34 mouse cellular contexts compared by ENCODE assay signal in the genomic region with DNA sequence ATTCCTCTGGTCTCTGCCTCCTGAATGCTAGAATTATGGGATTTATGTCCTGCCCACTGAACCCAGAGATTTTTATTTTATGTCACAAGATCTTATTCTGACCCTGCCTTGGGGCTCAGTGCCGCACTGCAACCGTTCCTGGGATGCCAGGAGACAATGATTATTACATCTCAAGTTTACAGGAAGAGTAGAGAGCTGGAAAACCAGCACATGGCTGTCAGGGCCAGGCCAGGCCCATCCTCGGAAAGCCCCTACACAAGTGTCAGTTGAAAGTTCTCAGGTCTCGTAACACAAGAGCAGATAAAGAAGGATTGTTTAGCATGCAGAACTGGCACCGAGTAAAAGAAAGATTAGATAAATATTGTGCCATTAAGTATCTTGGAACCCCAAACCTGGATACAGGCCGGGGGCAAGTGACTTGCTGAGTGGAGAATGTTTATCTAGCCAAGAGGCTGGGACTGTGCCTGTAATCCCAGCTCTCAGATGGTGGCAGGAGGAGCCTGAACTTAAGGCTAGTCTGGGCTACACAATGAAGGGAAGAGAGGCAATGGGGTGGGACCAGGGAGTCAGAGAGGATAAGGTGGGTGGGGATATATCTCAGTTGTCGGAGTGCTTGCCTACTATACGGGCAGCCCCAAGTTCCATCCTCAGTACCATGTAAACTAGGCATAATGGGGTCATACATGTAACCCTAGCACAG.
DNase-seq lines count a peak whose midpoint lies in the region; ATAC-seq and TF ChIP-seq lines count a peak whose summit lies in the region.
"Had no signal": no experiment of that assay in that cellular context is flagged by ENCODE, and none has a peak within 500 bp of the region (broad histone marks: within the 10 kb centered on the region; RNA-seq: fewer than 3 reads in every experiment).

No protein-coding gene starts in this region.

- H3K27ac ChIP-seq in MEL (ENCODE audit: control insufficient read depth, low read depth, low read length): no peak overlapping the region
- no peak overlapping the region for H3K27ac ChIP-seq in liver, embryonic 12.5 days
- no peak overlapping the region for H3K27ac ChIP-seq in liver, postnatal 0 days (ENCODE audit: low read depth)
- H3K27ac ChIP-seq: embryonic facial prominence, embryonic 10.5 days; embryonic facial prominence, embryonic 15.5 days; heart, embryonic 13.5 days; hindbrain, embryonic 12.5 days; hindbrain, postnatal 0 days; intestine, embryonic 15.5 days; kidney, postnatal 0 days; limb, embryonic 10.5 days; limb, embryonic 15.5 days; midbrain, embryonic 15.5 days; neural tube, embryonic 15.5 days had no signal

- H3K4me2 ChIP-seq in liver, embryonic 12.5 days: 0 out of 2 replicates have a peak overlapping the region, but pooled peaks have one; percentile 6
- no peak overlapping the region for H3K4me2 ChIP-seq in liver, postnatal 0 days (ENCODE audit: low read depth, low read length)
- H3K4me2 ChIP-seq: embryonic facial prominence, embryonic 15.5 days; heart, embryonic 13.5 days; hindbrain, embryonic 12.5 days; intestine, embryonic 15.5 days; limb, embryonic 15.5 days; midbrain, embryonic 15.5 days; neural tube, embryonic 15.5 days had no signal

- peak; percentile 74 for ATAC-seq in liver, embryonic 12.5 days
- peak; percentile 33 for ATAC-seq in liver, postnatal 0 days
- ATAC-seq: forebrain, embryonic 14.5 days; hindbrain, postnatal 0 days; intestine, embryonic 15.5 days; midbrain, embryonic 15.5 days had no signal

- no peak for TF ChIP-seq CTCF in MEL (IDR thresholded peaks at IDR 0.05 in 2 of 3, conservative IDR thresholded peaks at IDR 0.05 in 1 of 3; ENCODE audit: control insufficient read depth in 1 of 3, insufficient read depth in 1 of 3, low read depth in 2 of 3, low read length in 3 of 3, poor library complexity in 1 of 3, severe bottlenecking in 1 of 3)
- no peak for TF ChIP-seq CTCF in liver, postnatal 0 days (IDR thresholded peaks at IDR 0.05; ENCODE audit: low read depth)

- no peak for TF ChIP-seq RAD21 in MEL (IDR thresholded peaks at IDR 0.05; ENCODE audit: low read depth, low read length)

- TF ChIP-seq POLR2A in MEL (IDR thresholded peaks at IDR 0.05; ENCODE audit: control insufficient read depth in 1 of 2, insufficient read depth in 1 of 2, low read depth in 1 of 2, low read length in 2 of 2, poor library complexity in 1 of 2): no peak

- WGBS in liver, embryonic 12.5 days (ENCODE audit: insufficient replicate concordance): 46% methylated on average over 8 of the region's 8 CpGs
- WGBS in liver, postnatal 0 days (ENCODE audit: insufficient replicate concordance): 60% methylated on average over 8 of the region's 8 CpGs

- DNase-seq in MEL (ENCODE audit: low read depth, low spot score): no peak
- peak; percentile 23 for DNase-seq in c-Kit-positive CD71-positive TER-119-positive erythroid progenitor cells, embryonic 14.5 days (ENCODE audit: low spot score)
- no peak for DNase-seq in liver, postnatal 0 days
- DNase-seq in thymus, postnatal 10 days (ENCODE audit: low spot score in 2 of 2): no peak
- DNase-seq in embryo, embryonic 9.5 days (ENCODE audit: extremely low spot score): no peak
- no peak for DNase-seq in kidney, adult 11 months
- DNase-seq: adrenal gland, postnatal 14 days; B cell, adult 2 months; cerebellum, adult 2 months; cerebellum, postnatal 14 days; gastrocnemius, postnatal 36 days; heart, adult 18-20 months; heart, postnatal 14 days; kidney, adult 8-10 months; kidney, postnatal 4 days; lung, postnatal 36 days; retina, postnatal 1 day; spleen, adult 18-20 months; thymus, adult 2 months; thymus, postnatal 4 days had no signal

- H3K36me3 ChIP-seq in MEL (ENCODE audit: control insufficient read depth in 1 of 2, insufficient read depth in 2 of 2, low read length in 2 of 2): peaks cover 0 to 8% of the 10 kb centered on the region in 2 experiments; a peak in 2 of 4 replicates
- H3K36me3 ChIP-seq in liver, embryonic 12.5 days: no peaks in the 10 kb centered on the region
- H3K36me3 ChIP-seq in liver, postnatal 0 days (replicated peaks; ENCODE audit: insufficient read depth, low read length): no peaks in the 10 kb centered on the region
- H3K36me3 ChIP-seq: embryonic facial prominence, embryonic 10.5 days; embryonic facial prominence, embryonic 15.5 days; heart, embryonic 13.5 days; hindbrain, embryonic 12.5 days; intestine, embryonic 15.5 days; limb, embryonic 10.5 days; limb, embryonic 15.5 days; midbrain, embryonic 15.5 days; neural tube, embryonic 15.5 days had no signal

- TF ChIP-seq EP300 in MEL (IDR thresholded peaks at IDR 0.05; ENCODE audit: low read depth in 1 of 2, low read length in 2 of 2): peak in 1 of 2 experiments; percentile 40; a peak in 1 of 4 replicates
- no peak for TF ChIP-seq EP300 in liver, postnatal 0 days (IDR thresholded peaks at IDR 0.05; ENCODE audit: low read depth)

- no peak overlapping the region for H3K9ac ChIP-seq in MEL (ENCODE audit: control insufficient read depth, low read depth, low read length, poor library complexity, severe bottlenecking)
- no peak overlapping the region for H3K9ac ChIP-seq in liver, embryonic 12.5 days
- no peak overlapping the region for H3K9ac ChIP-seq in liver, postnatal 0 days (replicated peaks)
- H3K9ac ChIP-seq: embryonic facial prominence, embryonic 15.5 days; heart, embryonic 13.5 days; hindbrain, embryonic 12.5 days; intestine, embryonic 15.5 days; limb, embryonic 15.5 days; midbrain, embryonic 15.5 days; neural tube, embryonic 15.5 days had no signal

- no peak overlapping the region for H3K4me3 ChIP-seq in MEL (ENCODE audit: control insufficient read depth in 1 of 2, insufficient read depth in 1 of 2, low read depth in 2 of 2, low read length in 2 of 2)
- H3K4me3 ChIP-seq in liver, embryonic 12.5 days: no peak overlapping the region
- no peak overlapping the region for H3K4me3 ChIP-seq in liver, postnatal 0 days (ENCODE audit: low read depth, low read length)
- H3K4me3 ChIP-seq: embryonic facial prominence, embryonic 10.5 days; embryonic facial prominence, embryonic 15.5 days; heart, embryonic 13.5 days; hindbrain, embryonic 12.5 days; intestine, embryonic 15.5 days; limb, embryonic 10.5 days; limb, embryonic 15.5 days; megakaryocyte, embryonic 14.5 days; midbrain, embryonic 15.5 days; neural tube, embryonic 15.5 days had no signal

- H3K79me2 ChIP-seq in MEL (ENCODE audit: control insufficient read depth, insufficient read depth, low read length, poor library complexity): no peaks in the 10 kb centered on the region

- no peaks in the 10 kb centered on the region for H3K27me3 ChIP-seq in MEL (ENCODE audit: control insufficient read depth in 1 of 2, insufficient read depth in 2 of 2, low read length in 2 of 2)
- peaks cover 10% of the 10 kb centered on the region for H3K27me3 ChIP-seq in liver, embryonic 12.5 days (replicated peaks)
- no peaks in the 10 kb centered on the region for H3K27me3 ChIP-seq in liver, postnatal 0 days (ENCODE audit: insufficient read depth, low read length)
- H3K27me3 ChIP-seq: intestine, embryonic 15.5 days; limb, embryonic 15.5 days; midbrain, embryonic 15.5 days; neural tube, embryonic 15.5 days had no signal

- H3K4me1 ChIP-seq in MEL (ENCODE audit: control insufficient read depth in 1 of 2, insufficient read depth in 2 of 2, low read length in 2 of 2): peaks cover 11 to 19% of the 10 kb centered on the region in 2 experiments
- peaks cover 40% of the 10 kb centered on the region for H3K4me1 ChIP-seq in liver, embryonic 12.5 days
- H3K4me1 ChIP-seq in liver, postnatal 0 days (ENCODE audit: insufficient read depth): peaks cover 20% of the 10 kb centered on the region
- H3K4me1 ChIP-seq: embryonic facial prominence, embryonic 15.5 days; heart, embryonic 13.5 days; intestine, embryonic 15.5 days; midbrain, embryonic 15.5 days; neural tube, embryonic 15.5 days had no signal

- no peaks in the 10 kb centered on the region for H3K9me3 ChIP-seq in MEL (replicated peaks; ENCODE audit: insufficient read depth, low read length)
- no peaks in the 10 kb centered on the region for H3K9me3 ChIP-seq in liver, embryonic 12.5 days (replicated peaks)
- H3K9me3 ChIP-seq in liver, postnatal 0 days (ENCODE audit: low read length): no peaks in the 10 kb centered on the region
- H3K9me3 ChIP-seq: embryonic facial prominence, embryonic 10.5 days; embryonic facial prominence, embryonic 15.5 days; hindbrain, embryonic 12.5 days; intestine, embryonic 15.5 days; limb, embryonic 10.5 days; limb, embryonic 15.5 days; midbrain, embryonic 15.5 days; neural tube, embryonic 15.5 days had no signal

TF ChIP-seq in MEL, 35 proteins besides CTCF, POLR2A, EP300 and RAD21:
- TF ChIP-seq ZNF384 (IDR thresholded peaks at IDR 0.05; ENCODE audit: low read depth, low read length) (no peak), MXI1 (IDR thresholded peaks at IDR 0.05; ENCODE audit: low read depth, low read length) (peak; percentile 33; the same call in 1 of the 2 replicates), GATA1 (IDR thresholded peaks at IDR 0.05; ENCODE audit: low read depth, low read length) (0 out of 2 replicates have a peak, but pooled peaks have one; percentile 17)
